Mouse (Mus musculus) midbrain, embryonic 16.5 days (tissue): ENCODE measurements at regions not wholly inside any gene's neighbourhood (a gene's known extent, or its start where the extent isn't known, plus 50 kb on each side); places are given as distances from the start of the nearest gene placed in this dataset.

Experiments used
- ATAC-seq: fragments of 200-750 bp; cut with Nextera tagmentation; 2 replicates; pipeline ENCODE4 v1.8.0; 2017; ENCODE audit warnings: moderate TSS enrichment
- H3K27ac ChIP-seq: fragments of 300-500 bp; sonication (generic); 2 replicates; pipeline ENCODE4 v1.5.1; 2014; ENCODE audit warnings: mild to moderate bottlenecking, low read length, mixed read lengths
- H3K27me3 ChIP-seq: fragments of 300-500 bp; sonication (generic); 2 replicates; pipeline ENCODE4 v1.6.1; 2014; ENCODE audit warnings: low read depth, low read length, mixed read lengths; ENCODE audit not compliant: control insufficient read depth, insufficient read depth
- H3K36me3 ChIP-seq: fragments of 300-500 bp; sonication (generic); 2 replicates; pipeline ENCODE4 v1.6.1; 2014; ENCODE audit warnings: mild to moderate bottlenecking, low read length, moderate library complexity, mixed read lengths; ENCODE audit not compliant: control insufficient read depth, insufficient read depth
- H3K4me1 ChIP-seq: fragments of 300-500 bp; sonication (generic); 2 replicates; pipeline ENCODE4 v1.6.1; 2014; ENCODE audit warnings: mild to moderate bottlenecking, low read length, mixed read lengths; ENCODE audit not compliant: control insufficient read depth, insufficient read depth
- H3K4me2 ChIP-seq: fragments of 300-500 bp; sonication (generic); 2 replicates; pipeline ENCODE4 v1.6.1; 2014; ENCODE audit warnings: mild to moderate bottlenecking, low read length, mixed read lengths
- H3K4me3 ChIP-seq: fragments of 300-500 bp; sonication (generic); 2 replicates; pipeline ENCODE4 v1.5.1; 2014; ENCODE audit warnings: low read depth, mild to moderate bottlenecking, low read length, moderate library complexity, mixed read lengths
- H3K9ac ChIP-seq: fragments of 300-500 bp; sonication (generic); 2 replicates; pipeline ENCODE4 v1.6.1; 2014; ENCODE audit warnings: low read depth, low read length, mixed read lengths
- H3K9me3 ChIP-seq: fragments of 300-500 bp; sonication (generic); replicated peaks from 2 replicates; pipeline ENCODE4 v1.6.1; 2014; ENCODE audit warnings: mild to moderate bottlenecking, low read length, mixed read lengths; ENCODE audit not compliant: control insufficient read depth, poor library complexity, severe bottlenecking
- WGBS: fragments of 180-500 bp; shearing (Covaris S2); extraction: QIAGEN DNeasy Blood & Tissue Kit; methylation state at CpG from one replicate; pipeline ENCODE4 v1.1.7; 2014; 5-methylcytosine and 5-hydroxymethylcytosine counted together

DNA sequence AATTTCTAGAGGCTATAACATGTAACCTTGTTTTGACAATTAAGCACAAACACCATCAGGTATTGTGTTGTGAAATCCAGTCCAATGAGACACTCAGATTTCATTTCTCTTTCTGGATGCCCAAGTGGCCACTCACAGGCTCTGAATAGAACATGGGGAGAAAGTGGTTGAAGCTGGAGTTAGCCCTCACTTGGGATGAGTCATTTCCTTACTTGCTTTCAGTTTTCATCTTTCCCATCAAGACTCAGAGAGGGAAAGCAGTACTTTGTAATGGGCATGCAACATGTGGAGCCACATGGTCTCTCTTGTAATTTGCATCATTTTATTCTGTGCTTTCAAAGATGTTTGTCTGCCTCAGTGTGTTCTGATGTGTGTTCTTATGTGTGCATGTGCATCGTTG is 167.6 kb upstream of the Tom1l1 start:
- H3K27me3 ChIP-seq: no peaks in the 10 kb centered on the region
- H3K9me3 ChIP-seq: no peaks in the 10 kb centered on the region
- H3K4me1 ChIP-seq: no peaks in the 10 kb centered on the region
- 86% methylated on average over 1 of the region's 1 CpGs for WGBS
- no peaks in the 10 kb centered on the region for H3K36me3 ChIP-seq
- no peak for ATAC-seq
- H3K4me3 ChIP-seq: no peak overlapping the region
- H3K9ac ChIP-seq: no peak overlapping the region
- no peak overlapping the region for H3K27ac ChIP-seq
- no peak overlapping the region for H3K4me2 ChIP-seq

DNA sequence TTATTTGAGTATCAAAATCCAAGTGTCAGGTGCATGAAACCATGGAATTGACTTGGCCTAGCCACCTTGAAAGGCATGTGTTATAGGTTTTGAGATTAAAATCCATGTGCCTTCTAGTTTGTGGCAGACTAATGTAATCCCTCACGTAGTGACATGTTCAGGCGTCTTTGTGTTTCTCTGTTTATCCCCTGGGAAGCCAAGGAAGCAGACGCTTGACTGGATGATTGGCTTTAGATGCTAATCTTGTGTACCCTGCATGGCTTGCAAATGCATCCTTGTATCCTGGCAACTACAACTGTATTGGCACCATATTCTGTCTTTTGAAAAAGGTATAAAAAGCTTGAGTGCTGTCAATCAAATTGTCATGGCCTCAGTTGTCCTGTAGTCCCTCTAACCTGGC is 167.2 kb upstream of the Tom1l1 start:
- Histone ChIP-seq H3K9ac (no peak overlapping the region), H3K4me3 (no peak overlapping the region), H3K27me3 (no peaks in the 10 kb centered on the region), H3K9me3 (no peaks in the 10 kb centered on the region), H3K4me1 (no peaks in the 10 kb centered on the region), H3K27ac (no peak overlapping the region), H3K4me2 (no peak overlapping the region), H3K36me3 (no peaks in the 10 kb centered on the region)
- 16% methylated on average over 3 of the region's 3 CpGs for WGBS
- ATAC-seq: no peak

DNA sequence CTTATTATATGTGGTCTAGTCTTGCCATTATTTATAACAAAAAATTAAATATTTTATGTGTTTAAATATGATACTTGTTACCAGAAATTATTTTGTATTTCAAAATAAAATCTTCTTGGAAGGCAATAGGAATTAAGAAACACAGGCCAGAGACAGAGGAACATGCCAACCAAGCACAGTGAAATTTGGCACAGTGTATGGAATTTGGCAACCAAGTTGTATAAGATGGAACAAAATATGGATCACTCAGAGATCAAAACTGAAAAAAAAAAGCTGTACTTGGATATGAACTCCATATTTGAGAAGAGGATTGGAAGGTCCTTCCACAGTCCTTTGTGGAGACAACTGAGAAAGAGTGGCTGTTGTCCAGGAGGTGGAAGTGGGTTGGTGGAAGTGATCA is 163.1 kb upstream of the Tom1l1 start:
- ATAC-seq: no peak
- Histone ChIP-seq H3K27me3 (no peaks in the 10 kb centered on the region), H3K9me3 (no peaks in the 10 kb centered on the region), H3K4me1 (no peaks in the 10 kb centered on the region), H3K36me3 (no peaks in the 10 kb centered on the region), H3K4me3 (no peak overlapping the region), H3K9ac (no peak overlapping the region), H3K27ac (no peak overlapping the region), H3K4me2 (no peak overlapping the region)

DNA sequence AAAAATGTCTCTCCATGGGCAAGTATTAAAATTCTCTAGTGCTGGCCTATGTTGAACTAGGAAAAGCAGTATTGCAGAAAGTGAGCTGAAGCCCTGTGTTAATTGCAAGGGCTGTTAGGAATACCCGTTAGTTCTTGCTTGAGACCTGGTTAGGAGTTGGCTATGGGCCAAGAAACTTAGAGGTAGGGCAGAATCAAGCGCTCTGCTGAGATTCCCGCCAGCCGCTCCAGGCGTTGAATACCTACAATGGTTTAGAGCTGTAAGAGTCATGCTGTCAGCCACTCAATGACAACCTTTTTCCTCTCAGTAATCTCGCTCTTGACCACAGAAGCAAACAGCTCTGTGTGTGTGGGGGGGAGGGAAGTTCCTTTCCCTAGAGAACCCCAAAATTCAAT is 156.8 kb upstream of the Tom1l1 start:
- peaks cover 6% of the 10 kb centered on the region; the same call in 1 of the 2 replicates for H3K9me3 ChIP-seq
- no peak overlapping the region for H3K27ac ChIP-seq
- H3K4me3 ChIP-seq: no peak overlapping the region
- no peaks in the 10 kb centered on the region for H3K36me3 ChIP-seq
- H3K4me1 ChIP-seq: no peaks in the 10 kb centered on the region
- H3K9ac ChIP-seq: no peak overlapping the region
- H3K4me2 ChIP-seq: no peak overlapping the region
- 70% methylated on average over 6 of the region's 6 CpGs for WGBS
- no peaks in the 10 kb centered on the region for H3K27me3 ChIP-seq
- ATAC-seq: no peak

DNA sequence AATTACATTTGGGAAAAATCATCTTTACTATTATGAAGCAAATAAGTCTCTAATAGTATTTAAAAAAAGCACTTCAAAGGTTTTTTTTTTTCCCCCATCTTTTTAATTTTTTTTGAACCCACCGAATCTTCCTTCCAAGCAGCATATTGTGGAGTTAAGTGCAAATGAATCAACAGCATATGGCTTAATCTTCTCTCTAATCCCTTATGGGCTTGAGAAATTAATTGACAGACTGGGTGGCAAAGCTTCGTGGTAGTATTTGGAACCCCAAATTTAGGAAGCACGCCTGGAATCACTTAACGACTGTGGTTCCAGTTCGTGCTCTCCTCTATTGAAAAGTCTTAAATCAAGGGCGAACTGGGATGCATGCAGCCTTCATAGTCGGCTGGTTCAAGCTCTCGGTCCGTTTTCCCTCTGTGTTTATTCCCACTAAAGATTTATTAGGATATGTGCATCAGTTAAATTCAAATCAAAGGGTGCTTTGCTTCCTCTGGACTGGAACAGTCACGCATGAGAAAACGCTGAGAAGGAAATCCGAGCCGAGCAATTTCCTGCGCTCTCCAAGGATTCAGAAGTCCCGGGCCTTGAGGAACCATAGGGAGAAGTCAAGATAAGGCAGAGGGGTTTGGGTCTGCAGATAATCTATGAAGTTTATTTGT is 156.2 kb upstream of the Tom1l1 start:
- Histone ChIP-seq H3K4me2 (no peak overlapping the region), H3K4me1 (no peaks in the 10 kb centered on the region), H3K27ac (no peak overlapping the region), H3K4me3 (no peak overlapping the region), H3K9me3 (peaks cover 6% of the 10 kb centered on the region; the same call in 1 of the 2 replicates), H3K9ac (no peak overlapping the region), H3K27me3 (no peaks in the 10 kb centered on the region), H3K36me3 (no peaks in the 10 kb centered on the region)
- 67% methylated on average over 15 of the region's 15 CpGs for WGBS
- ATAC-seq: no peak

DNA sequence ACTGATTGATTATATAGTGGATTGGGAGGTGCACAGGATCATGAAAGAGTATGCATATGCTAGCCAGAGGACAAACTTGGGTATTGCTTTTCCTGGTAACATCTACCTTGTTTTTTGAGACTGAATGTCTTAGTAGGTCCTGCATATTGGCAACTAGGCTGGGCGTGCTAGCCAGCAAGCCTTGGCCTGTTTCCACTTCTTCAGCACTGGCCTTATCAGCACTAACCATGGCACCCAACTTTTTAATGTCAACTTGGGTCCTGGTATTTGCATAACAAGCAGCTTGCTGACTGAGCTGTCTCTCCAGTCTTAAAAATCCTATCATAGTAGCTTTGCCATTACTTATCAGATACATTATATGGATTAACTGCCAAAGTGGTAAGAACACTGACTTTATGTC is 150.0 kb upstream of the Tom1l1 start:
- 96% methylated on average over 1 of the region's 1 CpGs for WGBS
- peaks cover 6% of the 10 kb centered on the region; the same call in 1 of the 2 replicates for H3K9me3 ChIP-seq
- H3K36me3 ChIP-seq: no peaks in the 10 kb centered on the region
- no peak overlapping the region for H3K27ac ChIP-seq
- no peak for ATAC-seq
- no peaks in the 10 kb centered on the region for H3K4me1 ChIP-seq
- no peak overlapping the region for H3K4me2 ChIP-seq
- H3K4me3 ChIP-seq: no peak overlapping the region
- no peak overlapping the region for H3K9ac ChIP-seq
- H3K27me3 ChIP-seq: no peaks in the 10 kb centered on the region

DNA sequence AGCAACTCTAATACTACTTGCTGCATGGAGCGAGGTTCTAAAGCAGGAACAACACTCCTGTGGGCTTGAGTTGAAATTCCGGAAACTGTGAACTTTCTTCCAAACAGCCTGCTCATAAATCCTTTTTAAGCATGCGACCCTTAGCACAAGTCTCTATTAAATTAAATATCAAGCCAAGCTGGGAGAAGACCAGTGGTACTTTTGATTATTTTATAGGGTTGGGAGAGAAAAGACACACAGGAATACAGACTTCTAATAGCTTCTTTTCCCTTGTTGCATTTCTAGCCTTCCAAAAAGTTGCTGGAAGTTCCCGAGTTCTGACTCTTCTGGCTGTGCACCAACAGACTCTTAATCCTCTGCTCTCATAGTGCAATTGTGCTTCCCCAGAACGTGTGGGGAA is 136.6 kb upstream of the Tom1l1 start:
- Histone ChIP-seq H3K4me3 (no peak overlapping the region), H3K36me3 (no peaks in the 10 kb centered on the region), H3K4me1 (no peaks in the 10 kb centered on the region), H3K4me2 (no peak overlapping the region), H3K9me3 (no peaks in the 10 kb centered on the region), H3K27me3 (no peaks in the 10 kb centered on the region), H3K27ac (no peak overlapping the region), H3K9ac (no peak overlapping the region)
- 61% methylated on average over 5 of the region's 5 CpGs for WGBS
- ATAC-seq: no peak

DNA sequence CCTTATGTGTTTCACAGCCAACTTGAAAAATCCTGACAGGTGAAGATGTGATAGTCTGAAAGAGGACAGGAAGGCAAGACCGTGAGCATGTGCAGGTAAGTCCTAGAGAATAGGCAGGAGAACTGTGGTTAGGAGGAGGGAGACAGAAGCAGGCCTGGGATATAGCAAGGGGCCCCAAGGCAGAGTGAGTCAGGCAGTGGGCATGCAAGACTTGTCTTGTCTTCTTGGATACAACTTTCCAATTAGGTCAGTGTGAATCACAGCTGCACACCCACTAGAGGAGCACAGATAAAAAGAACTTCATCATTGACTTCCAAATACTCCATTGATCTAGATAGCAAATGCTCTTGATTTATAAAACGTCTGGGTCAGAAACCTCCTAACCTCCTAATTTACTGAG is 128.6 kb upstream of the Tom1l1 start:
- H3K9ac ChIP-seq: no peak overlapping the region
- ATAC-seq: no peak
- H3K4me3 ChIP-seq: no peak overlapping the region
- no peak overlapping the region for H3K4me2 ChIP-seq
- WGBS: 69% methylated on average over 2 of the region's 2 CpGs
- no peaks in the 10 kb centered on the region for H3K9me3 ChIP-seq
- H3K27ac ChIP-seq: no peak overlapping the region
- H3K4me1 ChIP-seq: no peaks in the 10 kb centered on the region
- no peaks in the 10 kb centered on the region for H3K36me3 ChIP-seq
- no peaks in the 10 kb centered on the region for H3K27me3 ChIP-seq

DNA sequence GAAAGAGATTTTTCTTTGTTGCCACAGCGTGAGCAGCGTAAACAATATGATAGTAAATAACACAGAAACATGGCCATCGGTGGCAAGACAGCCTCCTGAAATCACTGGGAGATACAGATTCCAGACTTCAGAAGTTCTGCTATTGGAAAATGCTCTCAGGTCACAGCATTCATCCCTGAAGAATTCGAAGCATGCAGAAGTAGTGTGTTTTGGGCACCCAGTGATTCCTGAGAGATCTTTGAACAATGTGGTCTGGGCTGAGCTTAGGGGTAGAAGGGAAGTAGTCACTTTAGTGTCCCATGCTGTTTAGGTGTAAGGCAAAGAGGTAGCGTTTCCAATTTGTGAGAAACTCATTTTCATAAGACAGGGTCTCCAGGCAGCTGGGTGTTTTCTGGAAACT is 126.3 kb upstream of the Tom1l1 start:
- H3K27me3 ChIP-seq: no peaks in the 10 kb centered on the region
- H3K9ac ChIP-seq: no peak overlapping the region
- whole genome bisulfite sequencing: 82% methylated on average over 5 of the region's 5 CpGs
- H3K4me3 ChIP-seq: no peak overlapping the region
- no peaks in the 10 kb centered on the region for H3K36me3 ChIP-seq
- no peak for ATAC-seq
- H3K4me1 ChIP-seq: no peaks in the 10 kb centered on the region
- no peak overlapping the region for H3K4me2 ChIP-seq
- H3K27ac ChIP-seq: no peak overlapping the region
- no peaks in the 10 kb centered on the region for H3K9me3 ChIP-seq
